Mouse (Mus musculus): ENCODE results near the gene Ripply2. TPM values are rescaled to one million over a fixed set of nuclear protein-coding genes. Genes with fewer than 3 reads are reported as not detected.
A peak's percentile ranks its signal among the peaks of the same experiment; 100 is the strongest.

The Ripply2 gene
- polyA plus RNA-seq, 1 experiment from 2014 or later: 7.2 TPM

DNA sequence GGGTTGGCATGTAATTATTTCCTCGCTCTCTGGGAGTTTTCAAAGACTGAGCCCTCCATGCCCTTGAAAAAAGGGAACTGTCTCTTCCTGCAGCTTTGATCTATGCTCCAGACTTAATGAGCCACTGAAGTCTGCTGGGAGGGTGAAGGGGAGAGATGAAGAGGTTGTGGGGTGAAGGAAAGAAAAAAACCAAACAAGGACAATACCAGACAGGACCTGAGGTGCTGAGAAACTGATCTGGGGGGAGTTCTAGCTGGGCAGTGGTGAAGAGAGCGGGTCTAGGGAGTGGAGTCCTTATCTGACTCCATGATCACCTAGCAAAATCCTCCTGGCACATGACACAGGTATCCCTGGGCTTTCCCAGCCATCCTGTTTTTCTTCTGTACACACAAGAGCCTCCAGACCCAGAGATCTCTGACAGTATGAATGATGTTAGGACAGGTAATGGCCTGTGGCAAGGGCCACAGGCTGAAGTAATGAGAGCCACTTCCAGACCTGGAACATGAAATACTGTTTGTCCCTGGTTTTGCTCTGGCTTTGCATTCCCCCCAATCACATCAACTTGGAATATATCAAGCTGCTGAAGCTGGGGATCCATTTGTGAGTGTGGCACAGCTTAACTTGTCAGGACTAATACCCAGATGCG is 18.2 kb upstream of the Ripply2 start:
- no peaks in the 10 kb centered on the region for H3K4me1 ChIP-seq (replicated peaks; ENCODE audit: insufficient read depth, low read length)
- ATAC-seq (replicated peaks; ENCODE audit: low FRiP score, low read depth) (peak; percentile 58), DNase-seq (ENCODE audit: low spot score) (peak; percentile 77)
- H3K36me3 ChIP-seq (ENCODE audit: insufficient read depth, low read length): no peaks in the 10 kb centered on the region
- no peak overlapping the region for H3K9ac ChIP-seq (ENCODE audit: low read depth, low read length)
- TF ChIP-seq CTCF (IDR thresholded peaks at IDR 0.05; ENCODE audit: low read depth): no peak
- no peak overlapping the region for H3K4me3 ChIP-seq (replicated peaks; ENCODE audit: low read depth, low read length)
- H3K27ac ChIP-seq: no peak overlapping the region
- H3K27me3 ChIP-seq (ENCODE audit: insufficient read depth, low read length): no peaks in the 10 kb centered on the region
- 27% methylated on average over 3 of the region's 3 CpGs for WGBS
- H3K9me3 ChIP-seq (replicated peaks; ENCODE audit: low read length): no peaks in the 10 kb centered on the region
- no peak overlapping the region for H3K4me2 ChIP-seq (ENCODE audit: low read length)

DNA sequence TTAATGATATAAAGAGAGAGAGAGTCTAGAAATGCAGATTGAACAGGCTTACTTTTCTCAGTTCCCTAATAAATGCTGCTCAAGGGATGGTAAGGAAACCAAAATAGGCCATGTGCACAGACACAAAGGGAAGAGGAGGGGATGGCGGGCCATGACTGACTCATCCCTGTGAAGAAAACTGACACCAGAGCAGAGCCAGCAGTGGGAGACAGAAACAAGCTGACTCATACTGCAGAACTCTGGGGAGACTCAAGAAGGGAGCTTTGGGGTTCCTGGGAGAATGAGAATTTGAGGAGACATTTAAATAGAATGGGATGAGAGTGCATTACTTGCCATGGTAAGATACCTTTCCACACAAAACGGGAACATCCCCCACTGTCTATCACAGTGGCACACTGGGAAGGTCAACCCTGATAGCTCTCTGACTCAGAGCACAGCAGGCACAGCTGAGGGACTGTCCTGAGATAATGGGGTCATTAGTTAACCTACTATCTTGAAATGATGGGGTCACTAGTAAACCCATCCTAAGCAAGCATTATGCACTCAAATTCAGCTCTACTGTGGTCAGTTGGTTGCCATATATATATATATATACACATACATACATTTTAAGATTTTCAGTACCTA is 15.3 kb upstream of the Ripply2 start:
- no peak for TF ChIP-seq CTCF (IDR thresholded peaks at IDR 0.05; ENCODE audit: low read depth)
- WGBS: 54% methylated on average over 2 of the region's 2 CpGs

DNA sequence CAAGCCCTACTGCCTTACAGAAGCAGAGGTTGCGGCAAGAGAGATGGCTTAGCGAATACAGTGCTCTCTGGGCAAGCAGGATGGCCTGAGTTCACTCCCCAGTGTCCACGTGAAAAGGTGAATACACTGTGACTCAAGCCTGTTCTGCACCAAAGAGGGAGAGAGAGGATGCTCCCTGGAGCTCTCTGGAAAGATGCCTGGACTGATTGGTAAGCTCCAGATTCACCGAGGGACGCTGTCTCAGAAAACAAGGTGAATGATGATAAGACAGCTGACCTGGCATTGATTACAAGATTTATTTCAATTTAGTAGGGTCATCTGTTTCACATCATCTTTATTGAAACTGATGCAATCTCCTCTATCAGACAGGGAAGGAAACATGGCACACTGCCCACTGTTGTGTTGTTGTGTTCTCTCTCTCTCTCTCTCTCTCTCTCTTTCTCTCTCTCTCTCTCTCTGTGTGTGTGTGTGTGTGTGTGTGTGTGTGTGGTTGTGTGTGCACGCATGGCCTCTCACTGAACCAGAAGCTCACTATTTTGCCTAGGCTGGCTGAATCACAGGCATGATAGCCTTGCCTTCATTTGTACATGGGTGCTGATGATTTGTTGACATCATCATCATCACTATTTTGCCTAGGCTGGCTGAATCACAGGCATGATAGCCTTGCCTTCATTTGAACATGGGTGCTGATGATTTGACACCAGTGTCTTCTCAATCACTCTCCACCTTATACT is 10.5 kb upstream of the Ripply2 start:
- no peaks in the 10 kb centered on the region for H3K9me3 ChIP-seq (replicated peaks; ENCODE audit: low read length)
- H3K36me3 ChIP-seq (ENCODE audit: insufficient read depth, low read length): no peaks in the 10 kb centered on the region
- no peak overlapping the region for H3K4me3 ChIP-seq (replicated peaks; ENCODE audit: low read depth, low read length)
- H3K4me2 ChIP-seq (ENCODE audit: low read length): no peak overlapping the region
- no peaks in the 10 kb centered on the region for H3K4me1 ChIP-seq (replicated peaks; ENCODE audit: insufficient read depth, low read length)
- 75% methylated on average over 6 of the region's 6 CpGs for WGBS
- no peak overlapping the region for H3K27ac ChIP-seq
- no peaks in the 10 kb centered on the region for H3K27me3 ChIP-seq (ENCODE audit: insufficient read depth, low read length)
- TF ChIP-seq CTCF (IDR thresholded peaks at IDR 0.05; ENCODE audit: low read depth): no peak
- no peak for DNase-seq (ENCODE audit: low spot score)
- ATAC-seq (replicated peaks; ENCODE audit: low FRiP score, low read depth): no peak
- H3K9ac ChIP-seq (ENCODE audit: low read depth, low read length): no peak overlapping the region

More for the DNA sequence above, 15.3 kb upstream of the Ripply2 start:
- Histone ChIP-seq H3K27me3 (ENCODE audit: insufficient read depth, low read length) (no peaks in the 10 kb centered on the region), H3K4me3 (replicated peaks; ENCODE audit: low read depth, low read length) (no peak overlapping the region), H3K27ac (no peak overlapping the region), H3K9ac (ENCODE audit: low read depth, low read length) (no peak overlapping the region), H3K9me3 (replicated peaks; ENCODE audit: low read length) (no peaks in the 10 kb centered on the region), H3K36me3 (ENCODE audit: insufficient read depth, low read length) (no peaks in the 10 kb centered on the region), H3K4me1 (replicated peaks; ENCODE audit: insufficient read depth, low read length) (no peaks in the 10 kb centered on the region), H3K4me2 (ENCODE audit: low read length) (no peak overlapping the region)
- DNase-seq (ENCODE audit: low spot score) (no peak), ATAC-seq (replicated peaks; ENCODE audit: low FRiP score, low read depth) (no peak)

DNA sequence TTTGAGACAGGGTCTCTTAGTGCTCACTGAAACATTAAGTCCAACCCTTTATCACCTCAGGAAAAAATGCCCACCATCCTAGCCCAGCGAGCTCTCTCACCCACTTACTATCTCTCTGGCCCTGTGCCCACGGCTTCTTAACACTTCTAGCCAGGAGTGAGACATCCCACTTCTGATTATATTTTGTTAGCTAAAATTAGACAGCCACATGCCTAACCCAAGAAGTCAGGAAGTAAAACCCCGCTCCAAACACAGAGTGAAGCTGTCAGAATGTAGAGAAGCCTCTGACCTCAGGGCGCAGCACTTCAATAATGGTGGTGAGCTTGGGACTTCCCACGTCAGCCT is 9.9 kb upstream of the Ripply2 start:
- no peak for TF ChIP-seq CTCF (IDR thresholded peaks at IDR 0.05; ENCODE audit: low read depth)
- H3K36me3 ChIP-seq (ENCODE audit: insufficient read depth, low read length): no peaks in the 10 kb centered on the region
- no peak overlapping the region for H3K27ac ChIP-seq
- no peak for ATAC-seq (replicated peaks; ENCODE audit: low FRiP score, low read depth)
- no peaks in the 10 kb centered on the region for H3K27me3 ChIP-seq (ENCODE audit: insufficient read depth, low read length)
- no peak overlapping the region for H3K4me2 ChIP-seq (ENCODE audit: low read length)
- DNase-seq (ENCODE audit: low spot score): no peak
- H3K4me1 ChIP-seq (replicated peaks; ENCODE audit: insufficient read depth, low read length): no peaks in the 10 kb centered on the region
- no peaks in the 10 kb centered on the region for H3K9me3 ChIP-seq (replicated peaks; ENCODE audit: low read length)
- H3K9ac ChIP-seq (ENCODE audit: low read depth, low read length): no peak overlapping the region
- H3K4me3 ChIP-seq (replicated peaks; ENCODE audit: low read depth, low read length): no peak overlapping the region
- 48% methylated on average over 5 of the region's 5 CpGs for WGBS

DNA sequence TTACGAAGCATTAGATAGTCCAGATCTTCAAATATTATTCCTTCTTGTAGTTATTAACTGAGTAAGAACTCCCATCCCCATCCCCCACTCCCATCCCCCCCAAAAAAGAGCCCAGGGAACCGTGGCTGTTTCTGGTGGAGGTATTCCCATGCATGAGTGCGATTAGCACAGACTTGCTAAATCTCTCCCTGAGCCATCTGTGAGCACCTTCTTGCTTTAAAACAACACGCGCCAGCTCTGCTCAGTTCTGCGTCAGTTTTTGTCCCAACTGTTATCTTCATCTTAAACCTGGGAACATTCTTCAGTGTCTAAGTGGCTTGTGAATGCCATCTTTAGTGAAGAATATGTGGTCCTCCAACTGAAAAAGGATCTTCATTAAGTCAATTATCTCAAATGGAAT is 6.8 kb upstream of the Ripply2 start:
- ATAC-seq (replicated peaks; ENCODE audit: low FRiP score, low read depth): no peak
- Histone ChIP-seq H3K4me1 (replicated peaks; ENCODE audit: insufficient read depth, low read length) (no peaks in the 10 kb centered on the region), H3K36me3 (ENCODE audit: insufficient read depth, low read length) (no peaks in the 10 kb centered on the region), H3K9me3 (replicated peaks; ENCODE audit: low read length) (no peaks in the 10 kb centered on the region), H3K27me3 (ENCODE audit: insufficient read depth, low read length) (no peaks in the 10 kb centered on the region), H3K27ac (no peak overlapping the region), H3K4me2 (ENCODE audit: low read length) (no peak overlapping the region), H3K4me3 (replicated peaks; ENCODE audit: low read depth, low read length) (no peak overlapping the region), H3K9ac (ENCODE audit: low read depth, low read length) (no peak overlapping the region)
- TF ChIP-seq CTCF (IDR thresholded peaks at IDR 0.05; ENCODE audit: low read depth): no peak
- 35% methylated on average over 6 of the region's 6 CpGs for WGBS
- no peak for DNase-seq (ENCODE audit: low spot score)

DNA sequence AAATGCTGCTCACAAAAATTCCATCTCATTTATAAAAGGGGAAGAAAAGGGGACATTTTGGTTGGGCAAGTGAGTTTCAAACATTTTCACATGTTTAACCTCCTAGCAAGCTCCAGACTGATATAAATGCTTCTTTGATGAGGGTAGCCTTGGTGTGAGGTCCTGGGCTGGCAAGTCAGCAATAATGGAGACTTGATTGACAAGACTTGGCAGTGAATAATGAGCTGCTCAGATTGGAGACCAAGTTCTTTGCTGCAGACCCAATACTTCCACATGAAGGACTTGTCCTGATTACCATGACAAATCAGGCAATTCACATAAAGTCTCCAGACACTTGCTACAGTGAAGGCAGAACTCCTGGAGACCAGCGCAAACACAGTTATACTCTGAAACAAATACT is 6.4 kb upstream of the Ripply2 start:
- no peak for DNase-seq (ENCODE audit: low spot score)
- Histone ChIP-seq H3K4me1 (replicated peaks; ENCODE audit: insufficient read depth, low read length) (no peaks in the 10 kb centered on the region), H3K27ac (no peak overlapping the region), H3K27me3 (ENCODE audit: insufficient read depth, low read length) (0 out of 2 replicates have a peak, but pooled peaks cover under 1% of the 10 kb centered on the region), H3K9me3 (replicated peaks; ENCODE audit: low read length) (no peaks in the 10 kb centered on the region), H3K4me3 (replicated peaks; ENCODE audit: low read depth, low read length) (no peak overlapping the region), H3K36me3 (ENCODE audit: insufficient read depth, low read length) (no peaks in the 10 kb centered on the region), H3K9ac (ENCODE audit: low read depth, low read length) (no peak overlapping the region), H3K4me2 (ENCODE audit: low read length) (no peak overlapping the region)
- 79% methylated on average over 1 of the region's 1 CpGs for WGBS
- no peak for ATAC-seq (replicated peaks; ENCODE audit: low FRiP score, low read depth)
- TF ChIP-seq CTCF (IDR thresholded peaks at IDR 0.05; ENCODE audit: low read depth): no peak

All from kidney, postnatal 0 days (tissue).